Mouse (Mus musculus) monocyte, adult 5-6 weeks (primary cell): Measurements from ENCODE around the gene Gbp4. TPM values are rescaled to one million over a fixed set of nuclear protein-coding genes. Genes with fewer than 3 reads are reported as not detected.

Experiments used
- total RNA-seq: library from RNA; stranded (forward); fragments of 200-1000, 200-491, 200-594 nt; gene quantifications from 3 replicates; pipeline ENCODE4 v1.2.3, GENCODE M21; 2017

Gbp4 gene
- total RNA-seq, 1 experiment from 2014 or later, result 23.8 TPM

Other genes starting within 250 kb of the Gbp4 start
- 74.5 to 88.7 TPM (median 78.9 TPM) in 3 replicates for gene Abcg3, start 156.9 kb downstream of the Gbp4 start, total RNA-seq
- gene Gbp9, start within 50 bp of the Gbp4 start, total RNA-seq, result 66.5 to 102 TPM (median 67.7 TPM) in 3 replicates
- gene Gbp8, start within 50 bp of the Gbp4 start, total RNA-seq, result 17.8 to 77.4 TPM (median 18.2 TPM) in 3 replicates
- 1.4 TPM in 1 of 3 replicates, not detected in the others for gene Gbp10, start 99.9 kb upstream of the Gbp4 start, total RNA-seq
- 0.67 TPM in 1 of 3 replicates, not detected in the others for gene Gm43302, start 154.1 kb upstream of the Gbp4 start, total RNA-seq
- 6.2 to 13.3 TPM (median 7.7 TPM) in 3 replicates for gene Gbp6, start 154.1 kb upstream of the Gbp4 start, total RNA-seq